Mouse (Mus musculus): Measurements from ENCODE around the gene Sorbs1.

Sorbs1 gene

GRCm38 (mm10) chr19:40297078-40297797 lies 216.3 kb downstream of the Sorbs1 start:
- no peak for DNase-seq

DNA sequence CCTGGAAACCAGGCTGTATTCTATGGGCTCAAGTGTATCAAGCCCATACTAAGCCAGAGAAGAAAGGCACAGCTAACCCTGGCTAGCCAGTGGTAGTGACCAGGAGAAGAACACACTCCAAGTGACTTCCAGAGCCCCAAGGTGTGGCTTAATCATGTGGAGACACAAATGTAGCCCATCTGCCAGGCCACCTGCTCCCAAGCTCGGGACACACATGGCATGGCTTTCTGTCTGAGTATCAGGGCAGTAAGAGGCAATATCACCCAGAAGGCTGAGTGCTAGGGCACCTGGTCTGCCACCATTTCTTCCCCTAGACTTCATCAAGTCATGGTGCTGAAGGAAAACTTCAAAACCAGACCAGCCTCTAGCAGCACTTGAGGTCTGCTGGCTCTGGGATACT lies 219.3 kb downstream of the Sorbs1 start:
- no peak for DNase-seq

DNA sequence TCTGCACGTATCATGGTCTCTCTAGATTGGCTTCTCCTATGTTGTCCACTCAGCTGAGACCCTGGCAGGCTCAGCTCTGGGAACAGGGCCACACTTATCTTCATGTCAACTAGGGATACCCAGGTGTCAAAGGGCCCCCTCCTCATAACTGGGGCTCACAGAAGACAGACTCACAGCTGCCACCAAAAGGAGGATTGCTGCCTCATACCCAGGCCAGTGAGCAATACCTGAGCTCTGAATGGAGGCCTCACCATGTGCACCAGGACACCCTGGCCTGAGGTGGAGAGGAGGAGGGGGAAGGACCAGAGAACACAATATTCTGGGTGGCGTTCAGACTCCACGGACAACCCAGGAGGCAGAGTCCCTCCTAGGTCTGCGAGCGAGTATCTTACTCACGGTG lies 219.8 kb downstream of the Sorbs1 start:
- no peak for DNase-seq

GRCm38 (mm10) chr19:40290099-40290724 lies 223.4 kb downstream of the Sorbs1 start:
- no peak for DNase-seq

GRCm38 (mm10) chr19:40288415-40288814 lies 225.2 kb downstream of the Sorbs1 start:
- no peak for DNase-seq

DNA sequence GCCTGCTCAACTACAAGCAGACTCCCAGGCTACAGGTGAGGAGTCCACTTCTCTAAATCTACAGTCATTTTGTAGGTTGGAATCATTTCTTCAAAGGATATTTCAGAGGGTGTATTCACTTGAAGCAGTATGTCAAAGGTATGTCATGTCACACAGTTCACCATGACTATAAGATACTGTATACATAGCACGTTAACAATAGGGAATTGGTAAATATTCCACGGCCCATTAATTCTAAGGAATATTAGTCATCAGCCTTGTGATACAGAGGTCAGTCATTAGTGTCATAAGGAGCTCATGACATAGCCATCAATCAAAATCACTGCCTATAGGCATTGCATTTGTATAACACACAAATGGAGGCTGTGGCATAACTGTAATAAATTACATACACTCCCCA lies 228.9 kb downstream of the Sorbs1 start:
- no peak for DNase-seq

GRCm38 (mm10) chr19:40283415-40283814 lies 230.2 kb downstream of the Sorbs1 start:
- DNase-seq, result no peak

GRCm38 (mm10) chr19:40278372-40279023 lies 235.1 kb downstream of the Sorbs1 start:
- DNase-seq, result no peak

DNA sequence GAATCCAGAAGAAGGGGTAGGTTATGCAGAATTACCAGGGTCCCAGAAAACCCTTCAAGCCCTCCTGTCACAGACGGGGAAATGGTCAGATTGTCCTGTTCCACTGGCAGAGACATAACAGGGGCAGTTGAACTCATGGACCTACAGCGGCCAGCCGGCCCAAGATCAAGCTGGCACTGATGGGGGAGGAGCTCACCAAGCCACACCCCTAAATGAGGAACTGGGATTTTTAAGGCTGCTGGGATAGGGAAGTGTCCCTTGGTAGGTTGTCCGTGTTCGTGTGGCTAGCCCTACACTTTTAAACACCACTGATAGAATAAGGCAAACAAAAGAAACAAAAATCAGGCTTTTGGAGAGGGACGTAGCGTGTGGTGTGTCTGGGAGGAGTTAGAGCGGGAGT lies 236.1 kb downstream of the Sorbs1 start:
- DNase-seq, result no peak

DNA sequence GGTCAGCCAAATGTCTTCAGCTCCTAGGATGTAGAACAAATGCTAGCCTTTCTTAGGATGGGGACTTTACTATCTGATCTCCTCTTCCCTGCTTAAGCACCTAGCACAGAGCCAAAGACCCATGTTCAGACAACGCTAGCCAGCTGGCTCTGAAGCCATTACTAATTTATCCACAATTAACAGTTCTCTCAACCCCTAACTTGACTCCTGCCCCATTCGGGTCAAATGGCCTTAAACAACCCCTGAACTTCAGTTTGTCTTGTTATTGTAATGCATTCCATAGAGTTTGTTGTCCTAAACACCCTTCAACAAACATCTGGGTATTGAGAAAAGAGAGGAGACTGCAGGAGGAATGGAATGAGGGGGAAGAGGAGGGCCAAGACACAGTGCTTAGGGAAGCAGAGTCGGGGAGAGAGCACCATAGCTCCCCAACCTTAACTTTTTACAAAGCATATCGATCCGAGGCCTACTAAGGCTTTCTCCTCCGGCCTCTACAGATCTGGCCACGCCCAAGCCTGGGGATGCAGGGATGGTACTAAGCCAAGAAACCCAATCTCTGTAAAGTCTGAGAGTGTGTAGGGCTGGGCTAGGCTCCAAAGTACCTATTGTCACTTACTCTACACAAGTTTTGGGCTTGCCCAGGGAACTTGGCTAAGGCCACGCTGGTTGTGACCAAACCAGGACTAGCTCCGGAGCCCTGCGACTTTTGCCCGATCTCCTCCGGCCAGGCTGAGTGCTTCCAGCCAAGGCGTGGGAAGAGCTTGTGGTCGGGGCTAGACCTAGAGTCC lies 238.0 kb downstream of the Sorbs1 start:
- DNase-seq, result no peak

DNA sequence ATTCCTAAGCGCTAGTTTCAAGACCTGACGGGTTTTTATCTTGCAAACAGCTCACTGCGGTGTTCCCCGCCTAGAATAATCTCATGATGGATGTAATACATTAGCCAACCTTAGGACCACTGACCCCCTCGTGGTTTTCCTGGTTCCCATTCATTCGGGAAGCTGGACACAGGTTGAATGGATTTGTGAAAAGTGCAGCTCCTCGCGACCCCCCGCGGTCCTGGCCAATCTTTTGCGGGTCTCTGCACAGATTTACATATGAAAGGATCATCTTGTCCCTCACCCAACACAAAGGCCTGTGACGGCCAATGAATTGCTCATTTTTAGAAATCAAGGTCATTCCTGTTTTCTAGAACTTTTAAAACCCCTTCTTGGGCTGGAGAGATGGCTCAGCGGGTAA lies 240.9 kb downstream of the Sorbs1 start:
- no peak for DNase-seq

DNA sequence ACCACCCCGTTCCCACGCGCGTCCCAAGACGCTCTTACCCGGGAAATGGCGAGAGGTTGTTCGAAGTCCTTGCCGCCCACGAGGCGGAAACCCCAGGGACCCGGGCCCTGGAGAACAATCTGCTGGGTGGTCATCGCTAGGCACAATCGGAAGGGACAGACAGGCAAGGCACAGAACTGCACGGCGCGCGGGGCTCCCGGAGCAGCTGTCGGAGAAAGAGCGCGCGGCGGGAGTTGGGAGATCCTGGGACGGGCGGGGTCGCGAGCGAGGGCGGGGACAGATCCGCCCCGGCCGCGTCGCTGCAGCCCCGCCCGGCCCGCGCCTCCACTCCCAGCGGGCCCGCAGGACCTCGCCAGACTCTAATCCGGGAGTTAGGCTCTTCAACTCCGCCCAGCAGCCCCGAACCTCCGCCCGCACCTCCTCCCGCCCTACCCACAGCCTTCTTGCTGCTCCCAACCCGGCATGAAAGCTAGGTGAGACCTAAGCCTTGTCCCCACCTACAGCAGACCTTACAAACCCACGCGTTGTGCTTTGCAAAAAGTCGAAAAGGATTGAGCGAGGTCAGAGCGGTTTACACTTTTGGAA lies 242.2 kb downstream of the Sorbs1 start, which contains the start of gene Pdlim1:
Pdlim1 (minus strand) TSS at position 535 of the 585 bp plus-strand sequence.
- peak; percentile 25 for DNase-seq

- DNase-seq, result no peak
These were observed 242.9 kb downstream of the Sorbs1 start for GRCm38 (mm10) chr19:40270351-40271307.

DNA sequence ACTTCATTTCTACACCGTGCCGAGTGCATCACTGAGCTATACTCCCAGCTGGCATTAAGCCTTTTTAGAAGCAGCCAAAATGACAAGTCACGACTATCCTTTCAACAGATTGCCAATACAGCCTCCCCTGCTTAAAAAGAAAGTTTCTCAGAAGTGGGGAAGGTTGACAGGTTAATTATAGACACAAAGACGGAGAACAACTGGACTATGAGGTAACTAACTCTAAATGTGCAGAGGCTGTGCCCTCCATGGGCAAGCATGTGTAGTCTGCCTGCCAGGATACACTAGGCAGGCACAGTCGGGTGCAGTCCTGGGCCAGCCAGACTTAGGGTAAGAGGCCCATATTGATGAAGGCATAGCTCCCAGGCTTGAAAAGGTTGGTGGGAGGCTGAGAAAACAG lies 244.1 kb downstream of the Sorbs1 start:
- no peak for DNase-seq

- DNase-seq, result no peak
These were observed 245.1 kb downstream of the Sorbs1 start for GRCm38 (mm10) chr19:40268493-40268892.

- no peak for DNase-seq
These were observed 246.2 kb downstream of the Sorbs1 start for GRCm38 (mm10) chr19:40267380-40267779.

- DNase-seq, result no peak
These were observed 254.1 kb downstream of the Sorbs1 start for GRCm38 (mm10) chr19:40259485-40259884.

DNA sequence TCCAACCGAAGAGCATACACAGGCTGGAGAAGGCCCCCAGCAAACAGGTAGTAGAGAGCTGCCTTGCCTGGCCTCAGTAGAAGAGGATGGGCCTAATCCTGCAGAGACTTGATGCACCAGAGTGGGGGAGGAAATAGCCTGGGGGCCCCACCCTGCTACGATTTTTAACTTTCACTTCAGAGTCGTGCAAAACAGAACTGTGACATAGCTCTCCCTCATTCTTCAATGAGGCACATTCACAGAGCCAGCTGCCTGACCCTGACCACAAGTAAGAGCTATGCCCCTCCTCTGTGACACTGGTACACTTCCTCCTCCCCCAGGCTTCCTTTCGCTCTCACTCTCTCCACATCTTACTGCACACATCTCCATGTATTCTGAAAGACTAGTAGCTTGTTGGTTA lies 256.2 kb downstream of the Sorbs1 start:
- DNase-seq, result no peak

DNA sequence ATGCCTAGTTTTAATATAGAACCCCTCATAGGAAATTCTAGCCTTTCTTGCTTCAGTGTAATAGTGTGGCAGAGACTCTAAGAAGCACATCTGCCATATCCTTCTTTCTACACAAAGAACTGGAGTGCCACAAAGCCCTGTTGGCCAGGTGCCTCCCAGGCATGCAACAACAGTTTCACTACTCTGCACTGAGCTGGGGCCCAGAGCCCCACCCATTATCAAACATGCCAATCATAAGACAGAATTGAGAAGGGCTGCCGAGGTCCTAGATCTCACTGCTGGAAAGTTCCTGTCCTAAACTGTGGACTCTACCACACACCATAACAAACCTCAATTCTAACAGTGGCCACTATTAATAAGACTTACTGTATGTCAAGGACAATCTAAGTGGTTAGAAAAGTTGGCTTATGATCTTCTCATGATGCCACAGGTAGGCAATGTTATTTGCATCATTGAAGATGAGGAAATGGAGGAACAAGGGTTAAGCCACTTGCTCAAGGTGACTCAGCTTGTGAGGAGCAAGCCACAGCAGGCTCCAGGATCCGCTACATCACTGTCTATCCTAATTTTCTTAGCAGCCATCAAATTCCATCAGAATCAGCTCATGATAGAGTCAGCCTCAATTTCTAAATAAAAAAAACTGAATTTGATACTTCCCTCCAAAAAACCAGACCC lies 257.1 kb downstream of the Sorbs1 start:
- no peak for DNase-seq

- no peak for DNase-seq
These were observed 258.0 kb downstream of the Sorbs1 start for GRCm38 (mm10) chr19:40255561-40255960.

DNA sequence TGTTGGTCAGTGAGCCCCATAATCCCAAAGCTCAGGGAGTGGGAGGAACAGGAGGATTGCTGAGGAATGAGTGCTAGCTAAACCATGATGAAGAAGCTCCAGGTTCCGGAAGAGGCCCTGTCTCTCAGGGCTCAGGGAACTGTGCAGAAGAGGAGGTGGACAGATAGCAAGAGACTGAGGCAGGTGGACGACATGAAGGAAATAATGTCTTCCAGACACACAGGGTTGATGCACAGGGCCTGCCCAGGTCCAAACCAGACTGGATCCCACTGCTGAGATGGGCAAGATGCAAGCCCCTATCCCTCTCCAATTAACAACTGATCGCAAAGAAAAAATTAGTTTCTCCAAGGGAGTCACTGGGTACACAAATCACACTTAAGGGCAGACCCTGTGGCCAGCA lies 258.8 kb downstream of the Sorbs1 start:
- DNase-seq, result no peak

Measured in right cerebral cortex, postnatal 14 days (tissue).